Mouse (Mus musculus): ENCODE measurements around the gene Arhgef25. TPM values are rescaled to one million over a fixed set of nuclear protein-coding genes. Genes with fewer than 3 reads are reported as not detected.

Gene Arhgef25
- polyA plus RNA-seq (2014; fragmentation: Illumina TruSeq; extraction: RNeasy Lipid Tissue Mini Kit (QIAGEN cat#74804); ENCODE audit: low read depth, low replicate concordance): 1.2 TPM

GRCm38 (mm10) chr10:127189651-127190381 lies at the start of gene Arhgef25:
Gene Arhgef25, minus strand, starts transcription at chr10:127190083.

GRCm38 (mm10) chr10:127211414-127211854 lies 21.6 kb upstream of the Arhgef25 start, which contains the start of gene Pip4k2c:
Gene Pip4k2c, minus strand, starts transcription at chr10:127211585.

GRCm38 (mm10) chr10:127195328-127196129 lies 5.6 kb upstream of the Arhgef25 start, which contains the start of gene Dtx3:
Gene Dtx3, minus strand, starts transcription at chr10:127195728.

GRCm38 (mm10) chr10:127179871-127180694 lies 9.8 kb downstream of the Arhgef25 start, which contains the start of gene Slc26a10:
Gene Slc26a10, minus strand, starts transcription at chr10:127180645.

GRCm38 (mm10) chr10:127164631-127165353 lies 25.1 kb downstream of the Arhgef25 start, which contains the start of gene B4galnt1:
Gene B4galnt1, plus strand, starts transcription at chr10:127165225.

Other genes with a start within 250 kb of the Arhgef25 start
- gene Ctdsp2, start 211.4 kb downstream of the Arhgef25 start, polyA plus RNA-seq (2014; fragmentation: Illumina TruSeq; extraction: RNeasy Lipid Tissue Mini Kit (QIAGEN cat#74804); ENCODE audit: low read depth, low replicate concordance): 9.4 TPM
- not detected for gene Avil, start 189.4 kb downstream of the Arhgef25 start, polyA plus RNA-seq (2014; fragmentation: Illumina TruSeq; extraction: RNeasy Lipid Tissue Mini Kit (QIAGEN cat#74804); ENCODE audit: low read depth, low replicate concordance)
- 10.8 TPM for gene Tsfm, start 159.2 kb downstream of the Arhgef25 start, polyA plus RNA-seq (2014; fragmentation: Illumina TruSeq; extraction: RNeasy Lipid Tissue Mini Kit (QIAGEN cat#74804); ENCODE audit: low read depth, low replicate concordance)
- gene Mettl1, start 148.7 kb downstream of the Arhgef25 start, polyA plus RNA-seq (2014; fragmentation: Illumina TruSeq; extraction: RNeasy Lipid Tissue Mini Kit (QIAGEN cat#74804); ENCODE audit: low read depth, low replicate concordance): 3.3 TPM
- not detected for gene Eef1akmt3, start 148.6 kb downstream of the Arhgef25 start, polyA plus RNA-seq (2014; fragmentation: Illumina TruSeq; extraction: RNeasy Lipid Tissue Mini Kit (QIAGEN cat#74804); ENCODE audit: low read depth, low replicate concordance)
- not detected for gene Cyp27b1, start 141.8 kb downstream of the Arhgef25 start, polyA plus RNA-seq (2014; fragmentation: Illumina TruSeq; extraction: RNeasy Lipid Tissue Mini Kit (QIAGEN cat#74804); ENCODE audit: low read depth, low replicate concordance)
- not detected for gene March9, start 129.9 kb downstream of the Arhgef25 start, polyA plus RNA-seq (2014; fragmentation: Illumina TruSeq; extraction: RNeasy Lipid Tissue Mini Kit (QIAGEN cat#74804); ENCODE audit: low read depth, low replicate concordance)
- 18.1 TPM for gene Cdk4, start 126.5 kb downstream of the Arhgef25 start, polyA plus RNA-seq (2014; fragmentation: Illumina TruSeq; extraction: RNeasy Lipid Tissue Mini Kit (QIAGEN cat#74804); ENCODE audit: low read depth, low replicate concordance)
- 166 TPM for gene Tspan31, start 119.8 kb downstream of the Arhgef25 start, polyA plus RNA-seq (2014; fragmentation: Illumina TruSeq; extraction: RNeasy Lipid Tissue Mini Kit (QIAGEN cat#74804); ENCODE audit: low read depth, low replicate concordance)
- gene Agap2, start 114.8 kb downstream of the Arhgef25 start, polyA plus RNA-seq (2014; fragmentation: Illumina TruSeq; extraction: RNeasy Lipid Tissue Mini Kit (QIAGEN cat#74804); ENCODE audit: low read depth, low replicate concordance): not detected
- 25.1 TPM for gene Os9, start 69.0 kb downstream of the Arhgef25 start, polyA plus RNA-seq (2014; fragmentation: Illumina TruSeq; extraction: RNeasy Lipid Tissue Mini Kit (QIAGEN cat#74804); ENCODE audit: low read depth, low replicate concordance)
- gene B4galnt1, start 24.9 kb downstream of the Arhgef25 start, polyA plus RNA-seq (2014; fragmentation: Illumina TruSeq; extraction: RNeasy Lipid Tissue Mini Kit (QIAGEN cat#74804); ENCODE audit: low read depth, low replicate concordance): 5.3 TPM
- 1.7 TPM for gene Slc26a10, start 9.4 kb downstream of the Arhgef25 start, polyA plus RNA-seq (2014; fragmentation: Illumina TruSeq; extraction: RNeasy Lipid Tissue Mini Kit (QIAGEN cat#74804); ENCODE audit: low read depth, low replicate concordance)
- 0.64 TPM for gene Dtx3, start 5.6 kb upstream of the Arhgef25 start, polyA plus RNA-seq (2014; fragmentation: Illumina TruSeq; extraction: RNeasy Lipid Tissue Mini Kit (QIAGEN cat#74804); ENCODE audit: low read depth, low replicate concordance)
- gene Pip4k2c, start 21.5 kb upstream of the Arhgef25 start, polyA plus RNA-seq (2014; fragmentation: Illumina TruSeq; extraction: RNeasy Lipid Tissue Mini Kit (QIAGEN cat#74804); ENCODE audit: low read depth, low replicate concordance): 5.8 TPM
- gene Kif5a, start 73.3 kb upstream of the Arhgef25 start, polyA plus RNA-seq (2014; fragmentation: Illumina TruSeq; extraction: RNeasy Lipid Tissue Mini Kit (QIAGEN cat#74804); ENCODE audit: low read depth, low replicate concordance): 0.13 TPM
- gene Dctn2, start 76.3 kb upstream of the Arhgef25 start, polyA plus RNA-seq (2014; fragmentation: Illumina TruSeq; extraction: RNeasy Lipid Tissue Mini Kit (QIAGEN cat#74804); ENCODE audit: low read depth, low replicate concordance): 20.1 TPM
- gene Mbd6, start 98.9 kb upstream of the Arhgef25 start, polyA plus RNA-seq (2014; fragmentation: Illumina TruSeq; extraction: RNeasy Lipid Tissue Mini Kit (QIAGEN cat#74804); ENCODE audit: low read depth, low replicate concordance): 1.9 TPM
- 13.9 TPM for gene Mars, start 121.7 kb upstream of the Arhgef25 start, polyA plus RNA-seq (2014; fragmentation: Illumina TruSeq; extraction: RNeasy Lipid Tissue Mini Kit (QIAGEN cat#74804); ENCODE audit: low read depth, low replicate concordance)
- gene Arhgap9, start 131.9 kb upstream of the Arhgef25 start, polyA plus RNA-seq (2014; fragmentation: Illumina TruSeq; extraction: RNeasy Lipid Tissue Mini Kit (QIAGEN cat#74804); ENCODE audit: low read depth, low replicate concordance): 0.29 TPM
- not detected for gene Gli1, start 151.9 kb upstream of the Arhgef25 start, polyA plus RNA-seq (2014; fragmentation: Illumina TruSeq; extraction: RNeasy Lipid Tissue Mini Kit (QIAGEN cat#74804); ENCODE audit: low read depth, low replicate concordance)
- 8.0 TPM for gene Inhbe, start 164.3 kb upstream of the Arhgef25 start, polyA plus RNA-seq (2014; fragmentation: Illumina TruSeq; extraction: RNeasy Lipid Tissue Mini Kit (QIAGEN cat#74804); ENCODE audit: low read depth, low replicate concordance)
- 29.8 TPM for gene Inhbc, start 180.3 kb upstream of the Arhgef25 start, polyA plus RNA-seq (2014; fragmentation: Illumina TruSeq; extraction: RNeasy Lipid Tissue Mini Kit (QIAGEN cat#74804); ENCODE audit: low read depth, low replicate concordance)
- 121 TPM for gene R3hdm2, start 190.2 kb upstream of the Arhgef25 start, polyA plus RNA-seq (2014; fragmentation: Illumina TruSeq; extraction: RNeasy Lipid Tissue Mini Kit (QIAGEN cat#74804); ENCODE audit: low read depth, low replicate concordance)

Data from liver, adult 10 weeks (tissue).